Mouse (Mus musculus): ENCODE results near the gene Kat6b. TPM values are rescaled to one million over a fixed set of nuclear protein-coding genes. Genes with fewer than 3 reads are reported as not detected.
A peak's percentile ranks its signal among the peaks of the same experiment; 100 is the strongest.

Kat6b gene
- total and polyA plus RNA-seq, 3 experiments = 2.3 to 10.9 (median 8.0) TPM

- H3K4me3 ChIP-seq (replicated peaks in 1 of 3; ENCODE audit: low read depth in 2 of 3, low read length in 2 of 3, poor library complexity in 1 of 3) = no peak overlapping the region
Measured at GRCm38 (mm10) chr14:21589620-21590019, 108.4 kb downstream of the Kat6b start.

GRCm38 (mm10) chr14:21590205-21590604 lies 109.0 kb downstream of the Kat6b start:
- Histone ChIP-seq H3K36me3 (replicated peaks in 1 of 2; ENCODE audit: control insufficient read depth in 1 of 2, insufficient read depth in 1 of 2, low read length in 1 of 2) (peaks cover 0 to 2% of the 10 kb centered on the region in 2 experiments), H3K4me2 (ENCODE audit: insufficient read depth, low read depth, poor library complexity, severe bottlenecking) (no peak overlapping the region), H3K4me3 (replicated peaks in 1 of 3; ENCODE audit: low read depth in 2 of 3, low read length in 2 of 3, poor library complexity in 1 of 3) (no peak overlapping the region), H3K9ac (ENCODE audit: insufficient read depth, low read depth) (no peak overlapping the region), H3K79me2 (replicated peaks; ENCODE audit: control insufficient read depth, extremely low read depth, insufficient read depth, poor library complexity, severe bottlenecking) (no peaks in the 10 kb centered on the region), H3K27me3 (replicated peaks) (no peaks in the 10 kb centered on the region), H3K9me3 (replicated peaks; ENCODE audit: low read length) (peaks cover 2% of the 10 kb centered on the region), H3K4me1 (ENCODE audit: control insufficient read depth in 1 of 2, insufficient read depth in 2 of 2) (no peaks in the 10 kb centered on the region), H3K27ac (ENCODE audit: insufficient read depth, low read depth) (no peak overlapping the region)
- DNase-seq (ENCODE audit: extremely low read depth) = no peak
- in situ Hi-C loops (cut with MboI; ENCODE audit: low pct_ligation_motif_present, low pct_unique_long_range_greater_than_20kb, low sequenced_read_pairs) = no loop called here
- dilution Hi-C loops (cut with MboI; ENCODE audit: extremely low pct_ligation_motif_present, extremely low pct_unique_long_range_greater_than_20kb, low sequenced_read_pairs) = no loop called here
- TF ChIP-seq CHD1 (IDR thresholded peaks at IDR 0.05; ENCODE audit: low read depth, low read length) (no peak), ZKSCAN1 (IDR thresholded peaks at IDR 0.05; ENCODE audit: borderline replicate concordance, low read depth, low read length) (no peak), TCF12 (IDR thresholded peaks at IDR 0.05; ENCODE audit: low read depth, low read length) (no peak), MXI1 (IDR thresholded peaks at IDR 0.05; ENCODE audit: low read depth, low read length) (no peak), BHLHE40 (IDR thresholded peaks at IDR 0.05; ENCODE audit: low read depth, low read length) (no peak), MAX (IDR thresholded peaks at IDR 0.05; ENCODE audit: low read length) (no peak), USF1 (IDR thresholded peaks at IDR 0.05; ENCODE audit: low read depth, low read length) (no peak), NELFE (IDR thresholded peaks at IDR 0.05; ENCODE audit: low read depth, low read length) (no peak), EP300 (IDR thresholded peaks at IDR 0.05; ENCODE audit: low read length) (no peak)

More at GRCm38 (mm10) chr14:21589620-21590019, 108.4 kb downstream of the Kat6b start:
- Histone ChIP-seq H3K27ac (ENCODE audit: insufficient read depth, low read depth) (no peak overlapping the region), H3K4me2 (ENCODE audit: insufficient read depth, low read depth, poor library complexity, severe bottlenecking) (no peak overlapping the region), H3K4me1 (ENCODE audit: control insufficient read depth in 1 of 2, insufficient read depth in 2 of 2) (no peaks in the 10 kb centered on the region), H3K27me3 (replicated peaks) (no peaks in the 10 kb centered on the region), H3K9ac (ENCODE audit: insufficient read depth, low read depth) (no peak overlapping the region), H3K9me3 (replicated peaks; ENCODE audit: low read length) (peaks cover 2% of the 10 kb centered on the region), H3K79me2 (replicated peaks; ENCODE audit: control insufficient read depth, extremely low read depth, insufficient read depth, poor library complexity, severe bottlenecking) (no peaks in the 10 kb centered on the region), H3K36me3 (replicated peaks in 1 of 2; ENCODE audit: control insufficient read depth in 1 of 2, insufficient read depth in 1 of 2, low read length in 1 of 2) (peaks cover 0 to 2% of the 10 kb centered on the region in 2 experiments)
- no peak for DNase-seq (ENCODE audit: extremely low read depth)
- TF ChIP-seq HCFC1 (IDR thresholded peaks at IDR 0.05; ENCODE audit: low read depth, low read length) = no peak
- TF ChIP-seq JUN (IDR thresholded peaks at IDR 0.05; ENCODE audit: insufficient read depth, low read depth, low read length) = no peak
- no peak for TF ChIP-seq ELF1 (IDR thresholded peaks at IDR 0.05; ENCODE audit: low read depth, low read length)
- no peak for TF ChIP-seq CHD2 (IDR thresholded peaks at IDR 0.05; ENCODE audit: low read length)
- dilution Hi-C loops (cut with MboI; ENCODE audit: extremely low pct_ligation_motif_present, extremely low pct_unique_long_range_greater_than_20kb, low sequenced_read_pairs) = no loop called here
- in situ Hi-C loops (cut with MboI; ENCODE audit: low pct_ligation_motif_present, low pct_unique_long_range_greater_than_20kb, low sequenced_read_pairs) = no loop called here

DNA sequence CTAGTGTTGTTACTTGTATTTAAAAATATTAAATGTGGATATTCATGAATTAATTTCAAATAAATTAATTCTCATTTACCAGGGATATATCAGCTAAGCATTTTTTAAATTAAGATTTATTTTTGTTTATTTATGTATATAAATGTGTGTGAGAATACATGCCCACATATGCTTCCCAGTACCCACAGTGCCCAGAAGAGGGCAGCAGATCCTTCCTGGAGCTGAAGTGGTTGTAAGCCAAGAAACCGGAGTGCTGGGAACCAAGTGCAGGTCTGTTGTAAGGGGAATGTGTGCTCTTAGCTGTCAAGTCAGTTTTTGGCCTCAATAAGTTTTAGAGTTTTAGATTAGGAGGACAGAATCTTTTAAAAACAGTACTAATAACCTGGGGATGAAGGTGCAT lies 110.9 kb downstream of the Kat6b start:
- Histone ChIP-seq H3K27me3 (replicated peaks) (no peaks in the 10 kb centered on the region), H3K4me1 (ENCODE audit: control insufficient read depth in 1 of 2, insufficient read depth in 2 of 2) (no peaks in the 10 kb centered on the region), H3K79me2 (replicated peaks; ENCODE audit: control insufficient read depth, extremely low read depth, insufficient read depth, poor library complexity, severe bottlenecking) (no peaks in the 10 kb centered on the region), H3K4me2 (ENCODE audit: insufficient read depth, low read depth, poor library complexity, severe bottlenecking) (no peak overlapping the region), H3K4me3 (replicated peaks in 1 of 3; ENCODE audit: low read depth in 2 of 3, low read length in 2 of 3, poor library complexity in 1 of 3) (no peak overlapping the region), H3K27ac (ENCODE audit: insufficient read depth, low read depth) (no peak overlapping the region), H3K9ac (ENCODE audit: insufficient read depth, low read depth) (no peak overlapping the region), H3K36me3 (replicated peaks in 1 of 2; ENCODE audit: control insufficient read depth in 1 of 2, insufficient read depth in 1 of 2, low read length in 1 of 2) (peaks cover 0 to 4% of the 10 kb centered on the region in 2 experiments), H3K9me3 (replicated peaks; ENCODE audit: low read length) (peaks cover 3% of the 10 kb centered on the region)
- no peak for DNase-seq (ENCODE audit: extremely low read depth)
- dilution Hi-C loops (cut with MboI; ENCODE audit: extremely low pct_ligation_motif_present, extremely low pct_unique_long_range_greater_than_20kb, low sequenced_read_pairs) = no loop called here
- in situ Hi-C loops (cut with MboI; ENCODE audit: low pct_ligation_motif_present, low pct_unique_long_range_greater_than_20kb, low sequenced_read_pairs) = no loop called here
- TF ChIP-seq KAT2A (IDR thresholded peaks at IDR 0.05; ENCODE audit: insufficient replicate concordance, low read length) (no peak), NRF1 (IDR thresholded peaks at IDR 0.05; ENCODE audit: low read depth, low read length) (no peak), EP300 (IDR thresholded peaks at IDR 0.05; ENCODE audit: low read length) (no peak), MAZ (IDR thresholded peaks at IDR 0.05; ENCODE audit: low read depth, low read length) (no peak), CHD1 (IDR thresholded peaks at IDR 0.05; ENCODE audit: low read depth, low read length) (no peak), PAX5 (IDR thresholded peaks at IDR 0.05; ENCODE audit: low read length) (no peak), CTCF (conservative IDR thresholded peaks at IDR 0.05 in 1 of 2, IDR thresholded peaks at IDR 0.05 in 1 of 2; ENCODE audit: low read depth in 2 of 2, low read length in 2 of 2) (0 out of 4 replicates have a peak, but pooled peaks of 1 of the 2 experiments have one; percentile 11), ELF1 (IDR thresholded peaks at IDR 0.05; ENCODE audit: low read depth, low read length) (no peak), SIN3A (IDR thresholded peaks at IDR 0.05; ENCODE audit: low read length) (no peak)

Measured in CH12.LX (cell line).